Mouse (Mus musculus) A20 (cell line): ENCODE results near the gene Specc1.

Experiments used
- DNase-seq: peaks from one replicate; pipeline ENCODE4 v3.0.0-alpha.2; 2011; ENCODE audit warnings: low read depth, low spot score

Specc1 gene

DNA sequence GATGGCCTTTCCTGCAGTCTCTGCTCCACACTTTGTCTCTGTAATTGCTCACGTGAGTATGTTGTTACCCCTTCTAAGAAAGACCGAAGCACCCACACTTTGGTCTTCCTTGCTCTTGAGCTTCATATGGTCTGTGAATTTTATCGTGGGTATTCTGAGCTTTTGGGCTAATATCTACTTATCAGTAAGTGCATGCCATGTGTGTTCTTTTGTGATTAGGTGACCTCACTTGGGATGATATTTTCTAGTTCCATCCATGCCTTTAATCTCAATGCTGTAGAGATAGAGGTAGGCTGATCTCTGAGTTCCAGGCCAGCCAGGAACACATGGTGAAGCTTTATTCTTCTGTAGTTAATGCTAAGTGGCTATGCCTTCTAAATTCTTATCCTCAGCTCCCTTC, 207.8 kb downstream of the Specc1 start:
- no peak for DNase-seq

GRCm38 (mm10) chr11:62166503-62166902, 209.9 kb downstream of the Specc1 start:
- no peak for DNase-seq

DNA sequence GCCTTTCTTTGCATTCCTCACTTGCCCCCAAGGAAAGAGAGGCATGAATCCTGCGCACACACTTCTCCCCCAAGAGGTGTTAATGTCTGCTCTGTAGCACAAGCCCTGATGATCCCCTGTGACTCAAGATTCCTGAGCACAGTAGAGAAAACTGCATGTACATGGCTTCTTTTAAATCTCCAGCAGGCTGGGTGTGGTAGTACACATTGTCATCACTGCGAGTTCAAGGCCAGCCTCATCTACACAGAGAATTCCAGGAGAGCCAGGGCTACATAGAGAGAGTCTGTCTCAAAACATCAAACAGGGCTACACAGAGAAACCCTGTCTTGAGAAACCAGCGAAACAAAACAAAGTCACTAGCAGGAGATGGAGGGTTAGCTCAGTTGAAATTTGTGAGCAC, 211.6 kb downstream of the Specc1 start:
- no peak for DNase-seq

DNA sequence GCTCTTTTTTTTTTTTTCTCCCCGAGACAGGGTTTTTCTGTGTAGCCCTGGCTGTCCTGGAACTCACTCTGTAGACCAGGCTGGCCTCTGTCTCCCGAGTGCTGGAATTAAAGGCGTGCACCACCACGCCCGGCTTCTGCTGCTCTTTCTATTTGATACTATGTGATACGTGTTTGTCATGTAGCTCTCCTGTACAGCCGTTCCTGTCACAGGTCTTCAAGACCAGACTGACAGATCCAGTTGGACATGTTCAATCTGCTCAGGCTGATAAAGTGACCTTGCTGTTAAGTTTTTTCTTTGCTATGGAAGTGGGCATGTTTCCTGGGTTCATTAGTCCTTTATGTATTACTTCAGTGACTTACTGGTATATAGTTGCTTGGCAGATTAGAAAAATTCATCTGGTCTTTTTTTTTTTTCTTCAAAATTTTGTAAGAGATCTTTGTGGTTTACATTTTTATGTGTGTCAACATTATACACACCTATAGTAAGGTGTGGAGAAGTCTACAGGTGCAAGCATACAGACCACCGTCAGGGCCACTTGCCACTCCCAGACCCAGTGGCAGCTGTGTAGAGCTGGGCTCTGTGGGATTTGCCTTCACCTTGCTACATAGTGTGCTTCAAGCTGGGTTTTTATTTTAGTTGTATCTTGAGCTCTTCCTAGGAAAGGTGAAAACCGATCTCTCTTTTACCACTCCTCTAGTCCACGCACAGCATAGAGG, 221.0 kb downstream of the Specc1 start:
- no peak for DNase-seq

- no peak for DNase-seq
These were observed 224.2 kb downstream of the Specc1 start for GRCm38 (mm10) chr11:62180791-62181190.

- DNase-seq, result no peak
These were observed 228.3 kb downstream of the Specc1 start for GRCm38 (mm10) chr11:62184900-62185299.

GRCm38 (mm10) chr11:62187074-62187473, 230.5 kb downstream of the Specc1 start:
- DNase-seq, result no peak

GRCm38 (mm10) chr11:62192050-62192449, 235.5 kb downstream of the Specc1 start:
- DNase-seq, result no peak

DNA sequence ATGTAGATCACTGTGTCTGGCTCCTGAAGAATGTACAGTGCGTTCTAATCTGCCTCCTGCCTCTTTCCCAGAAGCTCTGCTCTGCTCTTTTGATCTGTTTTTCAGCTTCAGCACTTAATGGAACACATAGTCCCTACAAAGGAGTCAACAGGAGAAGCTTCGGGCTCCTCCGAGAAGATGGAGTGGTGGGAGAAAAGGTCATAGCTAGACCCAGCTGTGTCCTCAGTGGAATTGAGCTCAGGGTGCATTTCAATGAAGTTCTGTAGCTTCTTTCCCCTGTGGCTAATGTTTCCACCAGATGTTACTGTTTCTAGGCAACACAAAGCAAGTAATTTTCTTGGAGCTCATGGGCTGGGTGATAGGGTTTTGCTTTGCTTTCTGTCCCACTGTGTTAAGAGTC, 236.6 kb downstream of the Specc1 start:
- DNase-seq, result no peak

- DNase-seq, result no peak
These were observed 237.7 kb downstream of the Specc1 start for GRCm38 (mm10) chr11:62194217-62194616.

DNA sequence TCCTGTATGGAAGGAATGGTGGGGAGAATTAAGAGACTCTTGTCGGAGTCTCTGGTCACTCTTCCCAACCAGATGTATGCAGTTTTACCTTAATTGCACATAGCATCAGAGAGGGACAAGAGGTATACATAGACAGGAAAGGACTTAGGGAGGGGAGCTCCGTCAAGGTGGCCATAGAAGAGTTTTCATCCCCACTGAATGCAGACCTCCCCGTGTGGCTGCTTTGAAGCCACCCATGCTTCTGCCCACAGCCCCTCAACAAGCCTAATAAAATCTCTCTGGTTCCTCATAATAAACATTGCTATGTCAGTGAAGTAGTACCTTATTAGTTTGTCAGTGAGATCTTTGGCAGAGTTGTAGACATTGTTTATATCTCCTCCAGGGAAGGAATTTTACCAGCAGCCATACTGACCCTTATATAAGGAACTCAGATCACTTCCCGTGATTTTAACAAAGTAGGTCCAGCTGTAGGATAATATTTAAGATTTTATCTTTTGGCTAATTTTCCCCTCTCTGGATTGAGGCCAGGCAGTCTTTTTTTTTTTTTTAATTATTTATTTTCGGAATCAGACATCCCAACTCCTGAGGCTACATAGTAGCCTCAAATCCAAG, 244.4 kb downstream of the Specc1 start:
- DNase-seq, result no peak

- no peak for DNase-seq
These were observed 246.1 kb downstream of the Specc1 start for GRCm38 (mm10) chr11:62202645-62203044.

DNA sequence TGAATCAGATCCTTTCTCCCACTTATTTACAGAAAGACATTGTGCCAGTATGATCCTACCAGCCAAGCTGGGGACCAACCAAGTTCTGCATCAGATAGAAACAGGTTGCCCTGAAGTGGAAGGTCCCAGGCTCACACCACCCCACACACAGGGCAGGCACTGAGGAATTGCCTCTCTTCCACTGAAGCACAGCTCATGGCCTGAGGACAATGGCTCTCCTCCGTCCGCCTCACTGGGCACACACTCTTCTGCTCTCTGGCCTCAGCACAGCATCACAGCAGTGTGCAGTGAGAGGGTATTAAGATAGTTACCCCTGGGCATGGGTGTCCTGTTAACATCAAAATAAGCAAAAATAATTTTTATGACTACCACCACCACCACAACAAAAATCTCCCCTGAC, 252.5 kb downstream of the Specc1 start:
- no peak for DNase-seq

GRCm38 (mm10) chr11:62209891-62210290, 253.3 kb downstream of the Specc1 start:
- DNase-seq, result no peak

DNA sequence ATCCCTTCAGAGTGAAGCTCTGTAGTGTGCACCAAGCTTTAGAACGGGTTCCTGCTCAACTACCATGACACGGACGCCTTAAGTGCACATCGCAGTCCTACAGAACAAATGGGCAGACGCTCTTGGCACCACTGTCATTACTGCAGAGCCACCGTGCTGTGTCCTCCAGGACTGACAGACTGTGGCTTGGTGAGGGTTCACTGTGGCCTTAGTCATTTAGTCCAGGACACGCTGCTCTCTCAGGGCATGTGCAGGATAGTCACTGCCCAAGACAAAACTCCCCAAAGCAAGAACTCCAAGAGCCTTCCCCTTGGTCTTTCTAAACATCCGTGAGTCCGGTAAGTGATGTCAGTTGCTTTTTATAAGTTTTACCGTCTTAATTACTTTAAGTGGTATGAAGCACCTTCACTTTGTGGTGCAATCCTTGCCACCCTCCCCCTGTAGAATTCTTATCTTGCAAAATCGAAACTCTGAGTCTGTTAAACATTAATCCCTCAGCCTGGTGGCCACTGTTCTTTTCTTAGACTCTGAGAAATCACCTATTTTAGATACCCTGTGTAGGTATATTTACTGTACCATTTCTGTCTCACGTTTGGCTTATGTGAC, 256.9 kb downstream of the Specc1 start:
- DNase-seq, result no peak

DNA sequence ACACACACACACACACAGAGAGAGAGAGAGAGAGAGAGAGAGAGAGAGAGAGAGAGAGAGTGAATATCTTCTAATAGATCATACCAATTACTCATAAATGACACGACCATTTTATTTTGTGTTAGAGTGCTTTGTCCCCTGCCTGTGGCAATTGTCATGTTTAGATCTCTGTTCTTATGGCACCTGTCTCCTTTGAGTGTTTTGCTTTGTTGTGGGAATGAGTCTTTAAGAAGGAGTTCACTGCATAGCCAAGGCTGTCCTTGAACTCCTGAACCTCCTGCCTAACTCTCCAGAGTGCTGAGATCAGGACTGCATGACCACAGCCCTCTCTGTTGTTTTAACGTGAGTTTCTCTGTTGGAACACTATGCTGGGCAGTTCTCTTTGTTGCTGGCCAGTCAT, 258.5 kb downstream of the Specc1 start:
- DNase-seq, result no peak

DNA sequence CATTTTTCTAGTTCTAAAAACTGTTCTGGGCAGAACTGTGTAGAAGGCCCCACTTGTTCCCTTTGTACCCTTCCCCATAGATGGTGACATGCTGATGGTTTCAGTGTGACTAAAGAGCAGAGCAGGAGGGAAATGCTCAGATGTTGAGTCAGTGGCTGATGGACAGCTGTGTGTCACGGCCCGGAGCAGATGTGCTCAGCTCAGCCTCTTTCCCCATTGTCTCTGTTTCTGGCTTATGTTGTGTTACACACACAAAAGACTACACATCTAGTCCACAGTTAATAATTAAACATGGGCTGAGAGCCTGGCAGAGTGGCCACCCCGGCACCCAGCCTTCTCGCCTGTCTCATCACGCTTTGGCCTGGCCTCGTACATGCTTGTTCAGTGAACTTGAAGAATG, 261.2 kb downstream of the Specc1 start:
- peak; percentile 30 for DNase-seq

GRCm38 (mm10) chr11:62220756-62221510, 264.4 kb downstream of the Specc1 start:
- DNase-seq, result no peak

GRCm38 (mm10) chr11:62223416-62223815, 266.9 kb downstream of the Specc1 start:
- DNase-seq, result no peak

GRCm38 (mm10) chr11:62223962-62224361, 267.4 kb downstream of the Specc1 start:
- DNase-seq, result no peak

GRCm38 (mm10) chr11:62224797-62225196, 268.2 kb downstream of the Specc1 start:
- no peak for DNase-seq

DNA sequence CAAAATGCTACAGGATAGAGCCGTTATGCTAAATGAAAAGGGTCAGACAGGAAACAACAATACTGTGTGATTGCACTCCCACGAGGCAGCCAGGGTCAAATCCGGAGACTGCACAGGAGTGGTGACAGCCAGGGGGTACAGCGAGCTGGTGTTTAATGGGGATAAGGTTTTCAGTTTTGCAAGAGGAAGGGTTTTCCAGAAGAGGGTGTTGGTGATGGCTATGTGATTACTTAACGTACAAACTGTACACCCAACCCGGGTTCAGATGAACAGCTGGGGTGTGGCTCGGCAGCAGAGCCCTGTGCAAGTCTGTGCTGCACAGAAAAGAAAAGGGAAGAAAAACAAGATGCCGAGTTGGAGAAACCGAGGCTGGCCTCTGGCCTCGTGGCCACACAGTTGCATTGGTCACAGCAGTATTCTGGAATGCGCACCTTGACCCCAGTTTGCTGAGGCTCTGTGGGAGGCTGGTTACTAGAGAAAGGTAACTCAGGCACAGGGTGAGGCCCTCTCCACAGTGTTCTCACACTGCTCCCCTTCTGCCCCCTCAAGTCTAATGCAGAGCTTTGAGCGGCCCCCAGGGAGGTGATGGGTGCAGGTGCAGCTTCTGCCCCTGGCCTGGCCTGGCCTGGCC, 284.2 kb downstream of the Specc1 start:
- no peak for DNase-seq
